In the genomic region with DNA sequence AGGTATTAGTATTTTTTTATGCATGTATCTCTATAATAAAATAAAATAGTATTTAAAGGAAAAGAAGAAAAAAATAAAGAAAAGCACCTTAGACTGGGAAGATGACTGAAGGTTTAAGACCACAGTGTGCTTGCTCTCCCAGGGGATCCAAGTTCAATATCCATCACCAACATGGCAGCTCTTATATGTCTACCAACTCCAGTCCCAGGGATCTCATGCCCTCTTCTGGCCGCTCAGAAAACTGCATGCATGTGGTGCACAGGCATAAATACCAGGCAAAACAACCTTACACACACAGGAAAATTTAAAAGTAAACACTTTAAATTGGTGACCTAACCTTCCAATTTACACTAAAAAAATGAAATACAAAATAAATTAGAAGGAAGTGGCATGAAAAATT, we compare ENCODE assay signal across 9 mouse cellular contexts.
DNase-seq lines count a peak whose midpoint lies in the region; ATAC-seq lines count a peak whose summit lies in the region.
"Had no signal": no experiment of that assay in that cellular context is flagged by ENCODE, and none has a peak within 500 bp of the region (broad histone marks: within the 10 kb centered on the region; RNA-seq: fewer than 3 reads in every experiment).

No protein-coding gene starts in this region.

- H3K9ac ChIP-seq in midbrain, embryonic 11.5 days (ENCODE audit: low read length): no peak overlapping the region
- H3K9ac ChIP-seq in midbrain, embryonic 13.5 days (replicated peaks): no peak overlapping the region
- H3K9ac ChIP-seq: limb, embryonic 15.5 days had no signal

- no peaks in the 10 kb centered on the region for H3K4me1 ChIP-seq in midbrain, embryonic 11.5 days (ENCODE audit: control insufficient read depth, insufficient read depth, low read length)
- no peaks in the 10 kb centered on the region for H3K4me1 ChIP-seq in midbrain, embryonic 13.5 days (replicated peaks)
- H3K4me1 ChIP-seq: limb, embryonic 15.5 days had no signal

- H3K4me3 ChIP-seq in midbrain, embryonic 11.5 days (ENCODE audit: low read depth, low read length): no peak overlapping the region
- H3K4me3 ChIP-seq in midbrain, embryonic 13.5 days (replicated peaks): no peak overlapping the region
- H3K4me3 ChIP-seq: limb, embryonic 15.5 days had no signal

- no peak overlapping the region for H3K4me2 ChIP-seq in midbrain, embryonic 11.5 days
- no peak overlapping the region for H3K4me2 ChIP-seq in midbrain, embryonic 13.5 days (replicated peaks)
- H3K4me2 ChIP-seq: limb, embryonic 15.5 days had no signal

- no peaks in the 10 kb centered on the region for H3K27me3 ChIP-seq in midbrain, embryonic 11.5 days (ENCODE audit: control insufficient read depth, insufficient read depth, low read length)
- no peaks in the 10 kb centered on the region for H3K27me3 ChIP-seq in midbrain, embryonic 13.5 days
- H3K27me3 ChIP-seq: limb, embryonic 15.5 days had no signal

- DNase-seq in cerebellum, adult 18-20 months: peak; percentile 14 to 20
- no peak for DNase-seq in cerebellum, adult 9-11 months
- DNase-seq in midbrain, embryonic 11.5 days (ENCODE audit: low spot score, missing footprints): no peak
- DNase-seq in embryo, embryonic 10 days (ENCODE audit: low spot score): peak; percentile 41
- DNase-seq in layer of hippocampus, postnatal 10 days (ENCODE audit: low spot score in 2 of 2): peak; percentile 38 to 44
- peak; percentile 3 for DNase-seq in testis, postnatal 14 days (ENCODE audit: low spot score)
- DNase-seq in gastrocnemius, postnatal 36 days: no peak

- intact Hi-C loops in gastrocnemius, postnatal 36 days (cut with DNase I): no loop called here

- no peaks in the 10 kb centered on the region for H3K36me3 ChIP-seq in midbrain, embryonic 11.5 days (ENCODE audit: control insufficient read depth, insufficient read depth, low read length)
- no peaks in the 10 kb centered on the region for H3K36me3 ChIP-seq in midbrain, embryonic 13.5 days
- H3K36me3 ChIP-seq: limb, embryonic 15.5 days had no signal

- peak; percentile 67 for ATAC-seq in midbrain, embryonic 11.5 days (ENCODE audit: low FRiP score)
- no peak for ATAC-seq in midbrain, embryonic 13.5 days

- H3K27ac ChIP-seq in midbrain, embryonic 11.5 days (ENCODE audit: low read depth, low read length): no peak overlapping the region
- H3K27ac ChIP-seq in midbrain, embryonic 13.5 days: no peak overlapping the region
- H3K27ac ChIP-seq: limb, embryonic 15.5 days had no signal

- WGBS in midbrain, embryonic 11.5 days: 0% methylated on average over 1 of the region's 1 CpGs
- 6% methylated on average over 1 of the region's 1 CpGs for WGBS in midbrain, embryonic 13.5 days

- H3K9me3 ChIP-seq in midbrain, embryonic 11.5 days (ENCODE audit: control insufficient read depth, low read length): no peaks in the 10 kb centered on the region
- no peaks in the 10 kb centered on the region for H3K9me3 ChIP-seq in midbrain, embryonic 13.5 days
- H3K9me3 ChIP-seq: limb, embryonic 15.5 days had no signal

Comparison
In these comparisons a context has a peak if more than half of its experiments do, and no peak if none do; other contexts are left out.
1. DNase-seq: peak in cerebellum, adult 18-20 months (2 of 2), embryo, embryonic 10 days (single experiment), layer of hippocampus, postnatal 10 days (2 of 2) and testis, postnatal 14 days (single experiment); none in cerebellum, adult 9-11 months (single experiment), midbrain, embryonic 11.5 days (single experiment) and gastrocnemius, postnatal 36 days (0 of 2).